Mouse (Mus musculus) midbrain, embryonic 10.5 days (tissue): ENCODE data around the gene Fosb. TPM values are rescaled to one million over a fixed set of nuclear protein-coding genes. Genes with fewer than 3 reads are reported as not detected.
A peak's percentile ranks its signal among the peaks of the same experiment; 100 is the strongest.

Experiments used
- DNase-seq: peaks from one replicate; pipeline ENCODE4 v3.0.0-alpha.2; 2017; ENCODE audit warnings: low spot score
- H3K27ac ChIP-seq: fragments of 300-500 bp; sonication (generic); replicated peaks from 2 replicates; pipeline ENCODE4 v1.5.1; 2016; ENCODE audit warnings: mild to moderate bottlenecking
- H3K27me3 ChIP-seq: fragments of 300-500 bp; sonication (generic); 2 replicates; pipeline ENCODE4 v1.6.1; 2016; ENCODE audit warnings: low read depth, mild to moderate bottlenecking; ENCODE audit not compliant: poor library complexity, severe bottlenecking
- H3K36me3 ChIP-seq: fragments of 300-500 bp; sonication (generic); 2 replicates; pipeline ENCODE4 v1.6.1; 2016; ENCODE audit warnings: mild to moderate bottlenecking, moderate library complexity
- H3K4me1 ChIP-seq: fragments of 300-500 bp; sonication (generic); 2 replicates; pipeline ENCODE4 v1.6.1; 2016
- H3K4me3 ChIP-seq: fragments of 300-500 bp; sonication (generic); 2 replicates; pipeline ENCODE4 v1.5.1; 2016; ENCODE audit warnings: mild to moderate bottlenecking, moderate library complexity
- H3K9me3 ChIP-seq: fragments of 300-500 bp; sonication (generic); replicated peaks from 2 replicates; pipeline ENCODE4 v1.6.1; 2016; ENCODE audit warnings: mild to moderate bottlenecking
- WGBS: fragments of 180-500 bp; shearing (Covaris S2); methylation state at CpG from one replicate; pipeline ENCODE4 v1.1.7; 2016; 5-methylcytosine and 5-hydroxymethylcytosine counted together
- polyA plus RNA-seq: library from polyadenylated mRNA; unstranded; fragments of >200 nt; fragmentation: Nextera tagmentation; extraction: Ambion mirVana; gene quantifications from 2 replicates; pipeline ENCODE4 v1.2.1, GENCODE M21; 2016

Gene Fosb
- polyA plus RNA-seq, 1 experiment from 2014 or later, result 0.02 TPM

DNA sequence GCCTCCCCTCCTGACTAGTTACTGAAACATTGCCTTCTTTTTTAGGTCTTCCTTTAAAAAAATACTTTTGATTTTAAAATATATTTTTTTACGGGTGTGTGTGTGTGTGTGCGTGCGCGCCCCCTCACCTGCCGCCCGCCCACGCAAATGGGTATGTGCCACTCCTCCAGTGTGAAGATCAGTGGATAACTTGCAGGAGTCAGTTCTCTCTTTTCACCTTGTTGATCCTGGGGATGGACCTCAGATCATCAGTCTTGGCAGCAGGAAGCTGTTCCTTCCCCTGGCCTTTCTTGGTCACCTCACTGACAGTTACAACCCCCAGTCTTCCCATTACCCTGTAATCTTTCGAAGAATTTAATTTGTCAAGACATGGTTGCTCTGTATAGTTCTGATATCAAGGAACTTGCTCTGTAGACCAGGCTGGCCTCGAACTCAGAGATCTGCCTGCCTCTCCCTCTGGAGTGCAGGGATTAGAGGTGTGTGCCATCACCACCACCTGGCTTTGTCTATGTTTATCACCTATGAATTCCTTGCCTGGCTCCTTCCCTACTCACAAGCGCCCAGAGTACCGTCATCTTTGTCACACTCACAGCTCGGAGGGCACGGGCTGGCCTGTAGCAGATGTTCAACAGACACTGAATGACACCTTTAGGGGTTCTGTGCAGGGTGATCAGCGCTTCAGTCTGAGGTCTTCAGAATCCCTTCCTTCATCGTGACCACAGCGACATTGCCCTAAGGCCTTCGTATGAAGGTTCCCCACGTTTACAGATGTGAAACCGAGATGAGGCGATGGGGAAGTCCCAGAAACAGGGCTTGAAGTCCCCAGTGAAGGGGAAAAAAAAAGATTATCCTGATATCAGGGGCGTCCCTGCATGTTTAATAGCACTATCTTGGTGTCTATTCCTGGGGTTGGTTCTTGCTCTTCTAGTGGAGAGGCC lies 15.7 kb upstream of the Fosb start:
- 73% methylated on average over 21 of the region's 21 CpGs for whole genome bisulfite sequencing
- H3K27ac ChIP-seq, result peak overlapping the region; percentile 81

DNA sequence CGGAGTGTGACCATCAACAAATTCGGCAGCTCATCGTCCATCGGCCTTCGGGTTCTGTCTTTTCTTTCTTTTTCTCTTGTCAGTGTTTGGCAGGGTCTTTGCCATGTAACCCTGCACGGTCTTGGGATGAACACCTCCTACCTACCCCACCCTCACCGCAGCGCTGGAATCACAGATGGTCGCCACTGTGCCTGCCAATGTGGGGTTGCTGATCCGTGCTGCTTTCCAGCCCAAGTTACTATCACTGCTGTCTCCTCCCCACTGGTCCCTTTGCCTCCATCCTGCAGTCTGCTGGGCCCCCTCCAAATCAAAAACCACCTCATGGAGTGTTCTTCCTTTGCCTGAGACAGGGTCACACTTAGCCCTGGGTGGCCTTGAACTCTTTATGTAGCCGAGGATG lies 14.4 kb upstream of the Fosb start:
- Histone ChIP-seq H3K4me1 (peaks cover 51% of the 10 kb centered on the region), H3K4me3 (no peak overlapping the region), H3K27ac (no peak overlapping the region), H3K9me3 (no peaks in the 10 kb centered on the region), H3K27me3 (peaks cover 6% of the 10 kb centered on the region), H3K36me3 (no peaks in the 10 kb centered on the region)
- no peak for DNase-seq
- 89% methylated on average over 11 of the region's 11 CpGs for WGBS

More for the DNA sequence above, 15.7 kb upstream of the Fosb start:
- Histone ChIP-seq H3K4me3 (peak overlapping the region; percentile 58; the same call in 1 of the 2 replicates), H3K4me1 (peaks cover 38% of the 10 kb centered on the region), H3K36me3 (no peaks in the 10 kb centered on the region), H3K27me3 (peaks cover 7% of the 10 kb centered on the region; the same call in 1 of the 2 replicates), H3K9me3 (no peaks in the 10 kb centered on the region)
- DNase-seq, result no peak

DNA sequence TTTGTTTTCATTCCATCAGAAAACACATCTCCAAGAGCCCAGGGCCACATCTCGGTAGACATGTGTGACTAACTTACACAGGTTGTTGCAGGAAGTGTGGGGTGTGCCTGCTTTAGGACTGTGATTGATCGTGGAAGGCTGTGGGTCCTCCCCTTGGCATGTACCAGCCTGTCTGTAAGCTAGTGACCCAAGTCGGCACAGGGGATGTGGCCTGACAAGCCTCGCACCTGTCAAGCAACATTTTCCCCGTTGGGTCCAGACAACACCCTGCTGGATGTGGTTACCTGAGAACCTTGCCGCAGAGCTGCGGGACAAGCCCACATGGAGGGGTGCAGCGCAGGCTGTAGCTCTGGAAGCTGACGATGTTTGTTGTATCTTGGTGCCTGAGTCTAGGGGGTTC lies 12.6 kb upstream of the Fosb start:
- H3K4me3 ChIP-seq, result no peak overlapping the region
- no peak overlapping the region for H3K27ac ChIP-seq
- DNase-seq, result no peak
- H3K4me1 ChIP-seq, result peaks cover 49% of the 10 kb centered on the region
- H3K9me3 ChIP-seq, result no peaks in the 10 kb centered on the region
- H3K27me3 ChIP-seq, result peaks cover 23% of the 10 kb centered on the region
- WGBS, result 63% methylated on average over 9 of the region's 9 CpGs
- H3K36me3 ChIP-seq, result no peaks in the 10 kb centered on the region

DNA sequence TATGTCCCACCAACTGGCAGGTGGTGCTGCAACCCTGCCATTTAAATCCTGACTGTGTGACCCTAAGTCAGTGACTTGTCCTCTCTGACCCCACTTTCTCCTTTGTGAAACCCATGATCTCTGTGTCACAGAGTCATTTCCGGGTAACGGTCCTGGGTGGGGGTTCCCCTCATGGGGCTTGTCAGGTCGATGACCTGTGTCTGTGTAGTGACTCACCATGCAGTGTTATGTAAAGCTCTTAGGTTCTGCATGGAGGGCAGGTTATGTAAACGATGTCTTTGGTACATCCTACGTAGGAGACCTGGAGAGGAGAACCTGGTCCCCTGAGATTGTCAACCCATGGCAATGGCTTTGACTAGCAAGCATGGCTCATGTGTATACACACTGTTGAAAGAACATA lies 11.6 kb upstream of the Fosb start:
- DNase-seq, result no peak
- H3K4me1 ChIP-seq, result peaks cover 45% of the 10 kb centered on the region
- H3K27ac ChIP-seq, result no peak overlapping the region
- peaks cover 33% of the 10 kb centered on the region for H3K27me3 ChIP-seq
- no peaks in the 10 kb centered on the region for H3K36me3 ChIP-seq
- H3K4me3 ChIP-seq, result no peak overlapping the region
- no peaks in the 10 kb centered on the region for H3K9me3 ChIP-seq
- WGBS, result 78% methylated on average over 5 of the region's 5 CpGs

DNA sequence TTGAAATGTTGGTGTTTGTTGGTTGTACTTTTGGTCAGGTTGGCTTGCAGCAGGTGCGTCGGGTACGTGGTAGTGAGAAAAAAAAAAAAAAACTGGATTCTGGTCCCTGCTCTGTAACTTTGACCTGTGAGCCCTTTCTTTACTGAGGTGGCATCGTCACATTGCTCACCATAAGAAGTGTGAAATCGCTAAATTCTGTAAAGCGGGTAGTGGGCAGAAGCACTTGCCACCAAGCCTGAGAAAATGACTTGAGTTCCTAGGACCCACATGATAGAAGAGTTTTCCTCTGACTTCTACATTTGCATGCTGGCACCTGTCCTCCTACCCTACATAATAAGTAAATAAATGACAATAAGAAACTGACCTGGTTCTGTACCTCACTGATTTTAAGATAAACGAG lies 10.8 kb upstream of the Fosb start:
- peak overlapping the region; percentile 61 for H3K4me3 ChIP-seq
- no peaks in the 10 kb centered on the region for H3K9me3 ChIP-seq
- peak overlapping the region; percentile 53; the same call in 1 of the 2 replicates for H3K27ac ChIP-seq
- H3K27me3 ChIP-seq, result peaks cover 36% of the 10 kb centered on the region
- 46% methylated on average over 7 of the region's 7 CpGs for WGBS
- no peaks in the 10 kb centered on the region for H3K36me3 ChIP-seq
- H3K4me1 ChIP-seq, result peaks cover 43% of the 10 kb centered on the region
- DNase-seq, result no peak

DNA sequence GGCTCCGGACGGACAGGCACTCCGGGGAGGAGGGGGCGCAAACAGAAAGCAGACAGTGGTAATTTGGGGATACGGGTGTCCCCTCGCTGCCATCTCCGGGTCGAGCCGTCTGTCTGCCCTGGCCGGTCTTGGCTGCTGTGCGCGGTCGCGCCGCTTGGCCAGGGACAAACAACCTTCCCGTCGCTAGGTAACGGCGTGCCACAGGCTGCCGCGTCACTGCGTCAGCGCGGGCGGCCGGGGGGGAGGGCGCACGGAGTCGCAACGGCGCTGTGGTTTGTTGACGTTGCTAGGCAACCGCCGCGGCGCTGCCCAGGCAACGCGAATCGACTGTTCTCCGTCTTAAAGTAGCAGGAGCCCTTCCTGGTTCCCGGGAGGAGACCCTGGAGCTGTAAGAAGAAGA lies 10.1 kb upstream of the Fosb start:
- Histone ChIP-seq H3K27ac (peak overlapping the region; percentile 78), H3K4me3 (peak overlapping the region; percentile 61), H3K9me3 (no peaks in the 10 kb centered on the region), H3K36me3 (no peaks in the 10 kb centered on the region), H3K27me3 (peaks cover 43% of the 10 kb centered on the region), H3K4me1 (peaks cover 41% of the 10 kb centered on the region)
- peak; percentile 98 for DNase-seq
- 0% methylated on average over 41 of the region's 41 CpGs for WGBS

DNA sequence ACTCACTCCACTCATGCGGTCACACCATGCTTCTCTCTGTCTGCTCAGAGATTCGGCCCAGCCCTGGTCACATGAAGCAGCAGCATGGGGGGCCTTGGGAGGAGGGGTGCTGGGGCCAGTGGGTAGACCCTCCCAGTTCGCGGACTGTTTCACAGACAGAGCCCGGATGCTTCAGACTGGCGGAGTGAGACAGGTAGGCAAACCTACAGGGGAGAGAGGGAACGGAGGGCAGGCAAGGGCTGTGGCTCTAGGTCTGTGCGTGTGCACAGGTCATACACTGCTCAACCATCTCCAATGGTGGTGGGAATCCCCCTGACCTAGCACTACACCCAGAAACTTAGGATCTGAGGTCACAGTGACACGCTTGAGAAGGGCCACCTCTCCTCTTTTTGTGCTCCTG lies 9.6 kb upstream of the Fosb start:
- H3K9me3 ChIP-seq, result no peaks in the 10 kb centered on the region
- H3K4me1 ChIP-seq, result peaks cover 41% of the 10 kb centered on the region
- H3K4me3 ChIP-seq, result peak overlapping the region; percentile 61
- peaks cover 48% of the 10 kb centered on the region for H3K27me3 ChIP-seq
- H3K27ac ChIP-seq, result peak overlapping the region; percentile 78
- no peaks in the 10 kb centered on the region for H3K36me3 ChIP-seq
- DNase-seq, result peak; percentile 34
- WGBS, result 13% methylated on average over 9 of the region's 9 CpGs

DNA sequence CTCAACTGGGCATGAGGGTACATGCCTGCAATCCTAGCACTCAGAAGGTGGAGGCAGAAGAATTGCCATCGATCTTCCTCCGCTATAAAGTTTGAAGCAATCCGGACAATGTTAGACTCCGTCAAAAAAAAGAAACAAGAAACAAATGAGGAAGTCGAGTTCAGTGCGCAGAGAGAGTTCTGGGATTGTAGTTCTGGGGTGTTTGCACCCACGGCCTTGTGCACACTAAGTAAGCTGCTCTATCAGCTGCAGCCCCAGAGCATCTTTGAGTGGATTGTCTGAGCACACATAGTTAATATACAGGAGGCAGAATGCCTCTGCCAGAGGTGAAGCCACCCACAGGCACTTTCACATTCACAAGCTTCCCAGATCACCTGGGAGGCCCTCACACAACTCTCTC lies 8.8 kb upstream of the Fosb start:
- Histone ChIP-seq H3K9me3 (no peaks in the 10 kb centered on the region), H3K36me3 (no peaks in the 10 kb centered on the region), H3K27me3 (peaks cover 55% of the 10 kb centered on the region), H3K4me3 (no peak overlapping the region), H3K27ac (no peak overlapping the region), H3K4me1 (peaks cover 41% of the 10 kb centered on the region)
- 77% methylated on average over 7 of the region's 7 CpGs for WGBS
- DNase-seq, result no peak

DNA sequence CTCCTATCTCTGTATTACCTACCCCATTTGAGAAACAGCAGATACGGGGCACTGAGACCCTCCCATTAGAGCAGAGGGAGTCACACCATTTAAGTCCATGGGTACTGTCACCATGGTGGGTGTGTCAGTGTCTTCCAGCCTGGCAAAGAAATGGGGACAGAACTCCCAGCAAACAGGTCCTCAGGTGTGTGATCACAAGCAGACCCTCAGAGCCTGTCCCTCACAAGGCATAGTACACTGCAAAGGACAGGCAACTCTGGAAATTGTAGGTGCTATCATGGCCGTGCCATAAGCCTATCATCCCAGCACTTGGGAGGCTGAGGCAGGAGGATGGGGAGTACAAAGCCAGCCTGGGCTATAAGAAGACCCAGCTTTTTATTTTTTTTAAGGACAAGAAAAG lies 8.3 kb upstream of the Fosb start:
- H3K27me3 ChIP-seq, result peaks cover 60% of the 10 kb centered on the region
- no peaks in the 10 kb centered on the region for H3K36me3 ChIP-seq
- no peak for DNase-seq
- no peak overlapping the region for H3K27ac ChIP-seq
- H3K9me3 ChIP-seq, result no peaks in the 10 kb centered on the region
- H3K4me1 ChIP-seq, result peaks cover 41% of the 10 kb centered on the region
- H3K4me3 ChIP-seq, result no peak overlapping the region
- 74% methylated on average over 2 of the region's 2 CpGs for WGBS

DNA sequence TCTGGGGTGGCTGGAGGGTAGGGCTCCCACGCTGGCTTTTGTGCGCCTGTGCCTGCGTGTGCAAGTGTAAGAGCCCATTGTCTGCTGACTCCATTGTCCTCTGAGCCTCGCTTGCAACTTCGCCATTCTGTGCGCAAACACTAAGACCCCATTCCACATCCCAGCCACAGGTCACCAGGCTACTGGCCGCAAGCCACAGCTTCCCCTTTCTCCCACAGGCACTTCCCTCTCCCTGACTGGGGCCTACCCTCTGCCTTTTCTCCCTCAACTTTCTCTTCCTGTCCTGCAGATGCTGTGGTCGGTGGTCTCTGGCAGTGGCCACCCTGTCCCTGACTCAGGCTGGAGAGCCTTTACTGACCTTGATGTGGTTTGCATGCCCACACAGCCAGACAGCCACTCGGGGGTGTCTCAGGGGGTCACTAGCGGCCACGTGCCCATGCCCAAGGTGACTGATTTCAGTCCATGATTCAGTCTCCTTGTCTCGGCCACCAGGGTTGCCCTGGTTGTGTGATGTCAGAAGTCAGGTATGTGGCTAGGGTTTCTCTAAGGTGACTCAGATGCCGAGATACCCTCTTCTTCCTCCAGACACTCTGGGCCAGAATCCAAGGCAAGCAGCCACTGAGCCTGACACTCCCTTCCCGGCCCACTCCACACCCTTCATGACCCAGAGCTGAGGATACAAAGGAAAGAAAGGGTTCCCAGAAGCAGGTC lies 6.8 kb upstream of the Fosb start:
- peak overlapping the region; percentile 11; the same call in 1 of the 2 replicates for H3K4me3 ChIP-seq
- 48% methylated on average over 14 of the region's 14 CpGs for WGBS
- peaks cover 37% of the 10 kb centered on the region for H3K4me1 ChIP-seq
- no peaks in the 10 kb centered on the region for H3K9me3 ChIP-seq
- H3K36me3 ChIP-seq, result no peaks in the 10 kb centered on the region
- H3K27me3 ChIP-seq, result peaks cover 70% of the 10 kb centered on the region
- peak; percentile 28 for DNase-seq
- H3K27ac ChIP-seq, result peak overlapping the region; percentile 80

DNA sequence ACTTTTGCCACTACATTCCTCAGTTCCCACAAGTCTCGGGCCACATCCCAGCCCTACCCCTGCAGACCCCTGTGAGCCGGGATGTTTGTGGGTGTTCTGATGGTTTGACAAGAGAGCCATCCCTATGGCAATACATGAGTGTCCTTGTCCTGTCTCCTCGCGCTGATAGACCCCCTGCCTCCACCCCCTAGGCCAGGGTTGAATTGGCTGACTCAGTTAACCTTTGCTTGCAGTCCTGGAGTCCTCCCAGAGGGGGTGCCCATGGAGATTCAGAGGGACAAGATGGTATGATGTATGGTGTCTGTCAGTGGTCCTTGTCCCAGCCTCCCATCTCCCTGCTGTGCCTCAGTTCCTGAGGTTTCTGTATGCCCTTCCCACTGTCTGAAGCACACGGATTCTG lies 4.2 kb upstream of the Fosb start:
- Histone ChIP-seq H3K4me3 (no peak overlapping the region), H3K27me3 (peaks cover 71% of the 10 kb centered on the region), H3K9me3 (no peaks in the 10 kb centered on the region), H3K36me3 (no peaks in the 10 kb centered on the region), H3K27ac (no peak overlapping the region), H3K4me1 (peaks cover 27% of the 10 kb centered on the region)
- 62% methylated on average over 5 of the region's 5 CpGs for WGBS
- no peak for DNase-seq

DNA sequence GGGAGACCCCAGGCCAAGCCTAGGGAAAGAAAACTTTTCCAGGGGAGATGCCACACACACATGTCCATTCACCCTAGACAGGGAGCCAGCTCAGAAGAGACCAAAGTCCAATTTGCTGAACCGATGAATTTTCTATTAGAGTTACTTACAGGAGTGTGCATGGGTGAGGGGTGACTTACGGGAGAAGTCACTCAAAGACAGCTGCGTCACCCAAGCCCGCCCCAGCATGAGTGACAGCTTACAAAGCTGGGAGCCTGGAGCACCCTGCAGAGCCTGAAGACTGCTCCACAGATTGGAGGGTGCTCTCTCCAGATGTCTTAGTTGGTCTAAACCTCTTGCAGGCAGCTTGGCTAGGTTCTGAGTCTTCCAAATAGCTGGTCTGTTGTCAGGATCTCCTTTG lies 2.1 kb upstream of the Fosb start:
- DNase-seq, result no peak
- WGBS, result 32% methylated on average over 4 of the region's 4 CpGs
- peaks cover 62% of the 10 kb centered on the region for H3K27me3 ChIP-seq
- H3K4me3 ChIP-seq, result no peak overlapping the region
- no peaks in the 10 kb centered on the region for H3K36me3 ChIP-seq
- H3K27ac ChIP-seq, result no peak overlapping the region
- H3K9me3 ChIP-seq, result no peaks in the 10 kb centered on the region
- peaks cover 42% of the 10 kb centered on the region for H3K4me1 ChIP-seq
